Mouse (Mus musculus) G1E (cell line): ENCODE measurements around the gene Prdx3.

Source experiments
- CTCF ChIP-seq: IDR thresholded peaks from 2 replicates; pipeline ENCODE4 v1.5.1; 2012; ENCODE audit warnings: low read depth, low read length, inconsistent platforms, mixed read lengths
- GATA1 ChIP-seq: IDR thresholded peaks from 2 replicates; pipeline ENCODE4 v1.6.1; 2012; ENCODE audit warnings: borderline replicate concordance, low read length, inconsistent platforms, mixed read lengths
- TAL1 ChIP-seq: conservative IDR thresholded peaks from 2 replicates; pipeline ENCODE4 v1.6.1; 2012; ENCODE audit warnings: low read depth, low read length, inconsistent platforms, mixed read lengths

DNA sequence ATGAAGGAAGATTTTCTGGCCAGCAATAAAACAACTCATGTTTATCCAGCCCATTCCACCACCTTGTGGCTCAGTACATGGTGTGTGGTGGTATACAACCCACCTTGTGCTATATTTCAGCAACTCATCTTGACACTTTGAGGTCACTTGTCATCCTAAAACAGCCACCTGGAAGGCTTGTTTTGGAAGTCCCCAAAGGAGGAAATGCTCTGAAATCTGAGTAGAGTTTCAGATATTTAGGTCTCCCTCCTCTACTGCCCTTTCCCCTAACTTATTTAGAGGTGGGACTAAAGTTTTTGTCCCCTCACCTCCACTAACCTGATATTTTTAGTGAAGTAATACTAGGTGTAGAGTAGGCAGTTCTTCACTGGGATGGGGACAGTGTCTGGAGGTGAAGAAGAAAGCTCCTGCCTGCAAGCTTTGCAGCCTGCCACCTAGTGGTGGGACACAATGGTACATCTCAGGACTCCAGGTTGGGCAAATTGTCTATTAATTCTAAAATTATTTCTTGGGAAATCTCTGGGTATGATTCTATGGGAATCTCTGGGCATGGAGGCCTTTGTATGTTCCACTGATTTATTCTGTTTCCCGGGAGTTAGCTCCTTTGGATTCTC lies 17.7 kb upstream of the Prdx3 start:
- TF ChIP-seq CTCF (peak; percentile 71), GATA1 (no peak), TAL1 (no peak)
